Mouse (Mus musculus) bone marrow macrophage, adult 2 months (primary cell): ENCODE measurements around the gene Dock4. TPM values are rescaled to one million over a fixed set of nuclear protein-coding genes. Genes with fewer than 3 reads are reported as not detected.
A peak's percentile ranks its signal among the peaks of the same experiment; 100 is the strongest.

Source experiments
- H3K27ac ChIP-seq: 2 replicates; pipeline ENCODE4 v1.5.1; 2012; ENCODE audit warnings: low read depth, low read length; ENCODE audit not compliant: insufficient read depth
- H3K4me1 ChIP-seq: 2 replicates; pipeline ENCODE4 v1.6.1; 2012; ENCODE audit warnings: low read length; ENCODE audit not compliant: control insufficient read depth, insufficient read depth
- H3K4me3 ChIP-seq: 2 replicates; pipeline ENCODE4 v1.5.1; 2012; ENCODE audit warnings: mild to moderate bottlenecking, low read length, moderate library complexity; ENCODE audit not compliant: insufficient read depth
- CTCF ChIP-seq: IDR thresholded peaks from 2 replicates; pipeline ENCODE4 v1.5.1; 2012; ENCODE audit warnings: low read depth, mild to moderate bottlenecking, low read length, moderate library complexity
- POLR2A ChIP-seq: IDR thresholded peaks from 2 replicates; pipeline ENCODE4 v1.6.1; 2012; ENCODE audit warnings: mild to moderate bottlenecking, low read depth, low read length, borderline replicate concordance
- polyA plus RNA-seq: library from polyadenylated mRNA; stranded (reverse); fragments of >200 nt; gene quantifications from 2 replicates; pipeline ENCODE4 v1.2.4, GENCODE M21; 2012; ENCODE audit not compliant: missing spikeins, insufficient read depth, insufficient read length

Dock4 gene
- polyA plus RNA-seq, 1 experiment: 18.6 TPM

GRCm38 (mm10) chr12:40537826-40538225 lies 92.1 kb downstream of the Dock4 start:
- Histone ChIP-seq H3K27ac (no peak overlapping the region), H3K4me1 (peaks cover 33% of the 10 kb centered on the region), H3K4me3 (no peak overlapping the region)
- TF ChIP-seq POLR2A: no peak
- no peak for TF ChIP-seq CTCF

DNA sequence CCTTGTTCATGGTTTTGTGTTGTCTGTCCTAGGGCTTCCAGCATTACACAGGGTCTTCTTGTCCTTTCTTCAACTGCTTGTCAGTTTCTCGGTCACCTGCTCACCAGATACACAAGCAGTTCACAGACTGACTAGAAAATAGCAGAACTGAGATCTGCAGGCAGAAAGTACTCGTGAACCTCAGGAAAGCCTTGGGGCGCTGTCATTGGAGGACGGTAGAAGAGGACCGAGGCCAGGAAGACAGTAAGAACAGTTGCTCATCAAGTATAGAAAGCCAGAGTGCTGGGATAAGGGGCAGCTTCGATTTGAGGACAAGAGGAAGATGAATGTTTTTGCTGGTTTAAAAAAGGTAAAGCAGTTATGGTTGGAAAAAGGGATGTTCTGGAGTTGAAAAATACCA lies 92.6 kb downstream of the Dock4 start:
- peaks cover 31% of the 10 kb centered on the region for H3K4me1 ChIP-seq
- H3K4me3 ChIP-seq: no peak overlapping the region
- TF ChIP-seq CTCF (no peak), POLR2A (no peak)
- no peak overlapping the region for H3K27ac ChIP-seq

- Histone ChIP-seq H3K4me1 (peaks cover 31% of the 10 kb centered on the region), H3K27ac (no peak overlapping the region), H3K4me3 (no peak overlapping the region)
- TF ChIP-seq CTCF (no peak), POLR2A (no peak)
These were observed 93.0 kb downstream of the Dock4 start for GRCm38 (mm10) chr12:40538780-40539179.

DNA sequence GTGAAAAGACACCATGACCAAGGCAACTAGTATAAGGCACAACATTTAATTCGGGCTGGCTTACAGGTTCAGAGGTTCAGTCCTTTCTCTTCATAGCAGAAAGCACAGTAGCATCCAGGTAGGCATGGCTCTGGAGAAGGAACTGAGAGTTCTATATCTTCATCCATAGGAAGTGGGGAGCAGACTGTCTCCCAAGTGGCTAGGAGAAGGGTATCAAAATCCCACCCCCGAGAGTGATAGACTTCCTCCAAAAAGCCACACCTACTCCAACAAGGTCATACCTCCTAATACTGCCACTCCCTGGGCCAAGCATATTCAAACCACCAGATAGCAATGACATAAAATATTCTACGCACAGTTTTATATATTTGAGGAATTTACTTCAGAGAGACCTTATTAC lies 98.5 kb downstream of the Dock4 start:
- Histone ChIP-seq H3K4me1 (peaks cover 20% of the 10 kb centered on the region), H3K4me3 (no peak overlapping the region), H3K27ac (no peak overlapping the region)
- no peak for TF ChIP-seq POLR2A
- no peak for TF ChIP-seq CTCF

GRCm38 (mm10) chr12:40546827-40547226 lies 101.1 kb downstream of the Dock4 start:
- Histone ChIP-seq H3K4me1 (peaks cover 23% of the 10 kb centered on the region), H3K27ac (no peak overlapping the region), H3K4me3 (no peak overlapping the region)
- no peak for TF ChIP-seq CTCF

DNA sequence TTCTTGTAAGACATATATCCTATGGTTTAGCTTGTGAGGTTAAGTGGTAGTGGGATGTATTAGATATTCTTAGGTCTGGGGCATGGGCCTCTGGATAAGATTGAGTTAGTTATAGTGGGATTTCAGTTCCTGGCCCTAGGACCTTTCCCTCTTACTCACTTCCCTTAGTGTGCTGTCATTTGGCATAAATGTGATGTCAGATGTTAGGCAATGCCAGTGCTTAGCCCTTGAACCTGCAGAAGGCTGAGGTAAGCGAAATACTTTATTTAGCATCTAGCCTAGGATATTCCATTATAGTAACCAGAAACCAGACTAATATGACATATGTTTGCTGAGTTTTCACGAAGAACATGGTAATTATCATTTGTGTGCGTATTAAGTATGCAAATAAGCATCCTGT lies 105.6 kb downstream of the Dock4 start:
- TF ChIP-seq CTCF: no peak
- TF ChIP-seq POLR2A: no peak
- no peak overlapping the region for H3K4me3 ChIP-seq
- peaks cover 32% of the 10 kb centered on the region for H3K4me1 ChIP-seq
- H3K27ac ChIP-seq: no peak overlapping the region

- TF ChIP-seq POLR2A: no peak
- no peak for TF ChIP-seq CTCF
- no peak overlapping the region for H3K4me3 ChIP-seq
- H3K27ac ChIP-seq: no peak overlapping the region
- peaks cover 38% of the 10 kb centered on the region for H3K4me1 ChIP-seq
These were observed 106.4 kb downstream of the Dock4 start for GRCm38 (mm10) chr12:40552201-40552600.

DNA sequence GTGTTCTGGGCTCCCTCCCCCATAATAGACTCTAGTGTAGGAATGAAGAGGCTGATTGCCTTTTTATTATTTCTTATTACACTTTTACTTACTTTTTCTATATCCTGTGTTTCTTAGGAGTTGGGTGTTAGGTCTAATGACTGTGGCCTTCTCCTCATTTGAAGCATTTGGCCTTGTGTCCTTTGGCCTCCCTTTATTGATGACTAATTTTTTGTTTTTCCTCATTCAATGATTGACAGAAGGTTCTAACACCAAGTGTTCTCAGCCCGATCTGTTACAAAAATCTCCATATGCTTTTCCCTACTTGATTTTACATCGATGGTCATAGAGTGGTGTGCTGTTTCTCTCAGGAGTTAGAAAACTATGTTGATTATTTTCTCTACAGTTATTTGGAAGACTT lies 108.2 kb downstream of the Dock4 start:
- H3K27ac ChIP-seq: no peak overlapping the region
- no peak for TF ChIP-seq POLR2A
- no peak for TF ChIP-seq CTCF

GRCm38 (mm10) chr12:40554941-40555511 lies 109.3 kb downstream of the Dock4 start:
- Histone ChIP-seq H3K4me3 (peak overlapping the region; percentile 13), H3K27ac (peak overlapping the region; percentile 65), H3K4me1 (peaks cover 49% of the 10 kb centered on the region)
- no peak for TF ChIP-seq POLR2A
- no peak for TF ChIP-seq CTCF

More for the DNA sequence above, 108.2 kb downstream of the Dock4 start:
- Histone ChIP-seq H3K4me3 (no peak overlapping the region), H3K4me1 (peaks cover 46% of the 10 kb centered on the region)

GRCm38 (mm10) chr12:40558600-40558999 lies 112.8 kb downstream of the Dock4 start:
- Histone ChIP-seq H3K4me1 (peaks cover 58% of the 10 kb centered on the region), H3K27ac (peak overlapping the region; percentile 99), H3K4me3 (peak overlapping the region; percentile 59)
- no peak for TF ChIP-seq CTCF
- TF ChIP-seq POLR2A: no peak

- H3K27ac ChIP-seq: peak overlapping the region; percentile 99
- TF ChIP-seq POLR2A (no peak), CTCF (no peak)
These were observed 113.4 kb downstream of the Dock4 start for GRCm38 (mm10) chr12:40559103-40559502.

More at GRCm38 (mm10) chr12:40559103-40559502, 113.4 kb downstream of the Dock4 start:
- Histone ChIP-seq H3K4me3 (peak overlapping the region; percentile 59), H3K4me1 (peaks cover 54% of the 10 kb centered on the region)
